Mouse (Mus musculus) stomach, postnatal 0 days (tissue): Measurements from ENCODE around the gene Syf2. TPM values are rescaled to one million over a fixed set of nuclear protein-coding genes. Genes with fewer than 3 reads are reported as not detected.
A peak's percentile ranks its signal among the peaks of the same experiment; 100 is the strongest.

ENCODE experiments used
- ATAC-seq: fragments of 200-750 bp; cut with Nextera tagmentation; 2 replicates; pipeline ENCODE4 v1.8.0; 2017; ENCODE audit not compliant: low FRiP score, low TSS enrichment
- DNase-seq: peaks from one replicate; pipeline ENCODE4 v3.0.0-alpha.2; 2016; ENCODE audit warnings: low spot score
- H3K27ac ChIP-seq: fragments of 300-500 bp; sonication (generic); replicated peaks from 2 replicates; pipeline ENCODE4 v1.5.1; 2014; ENCODE audit warnings: mild to moderate bottlenecking, control low read depth
- H3K27me3 ChIP-seq: fragments of 300-500 bp; sonication (generic); 2 replicates; pipeline ENCODE4 v1.6.1; 2014; ENCODE audit warnings: low read length; ENCODE audit not compliant: control insufficient read depth, insufficient read depth
- H3K36me3 ChIP-seq: fragments of 300-500 bp; sonication (generic); 2 replicates; pipeline ENCODE4 v1.6.1; 2014; ENCODE audit warnings: low read length, mixed read lengths; ENCODE audit not compliant: control insufficient read depth, insufficient read depth
- H3K4me1 ChIP-seq: fragments of 300-500 bp; sonication (generic); replicated peaks from 2 replicates; pipeline ENCODE4 v1.6.1; 2014; ENCODE audit warnings: antibody characterized with exemption; ENCODE audit not compliant: control insufficient read depth, insufficient read depth
- H3K4me2 ChIP-seq: fragments of 300-500 bp; sonication (generic); replicated peaks from 2 replicates; pipeline ENCODE4 v1.6.1; 2014; ENCODE audit warnings: low read depth, mild to moderate bottlenecking, control low read depth, moderate library complexity
- H3K4me3 ChIP-seq: fragments of 300-500 bp; sonication (generic); 2 replicates; pipeline ENCODE4 v1.5.1; 2014; ENCODE audit warnings: low read depth, low read length, control low read depth
- H3K9ac ChIP-seq: fragments of 300-500 bp; sonication (generic); 2 replicates; pipeline ENCODE4 v1.6.1; 2014; ENCODE audit warnings: mild to moderate bottlenecking, low read length, control low read depth, mixed read lengths
- H3K9me3 ChIP-seq: fragments of 300-500 bp; sonication (generic); 2 replicates; pipeline ENCODE4 v1.6.1; 2016; ENCODE audit warnings: low read length; ENCODE audit not compliant: control insufficient read depth
- CTCF ChIP-seq: IDR thresholded peaks from 2 replicates; pipeline ENCODE4 v1.5.1; 2016; ENCODE audit warnings: antibody characterized with exemption, low read depth, mild to moderate bottlenecking, moderate library complexity
- EP300 ChIP-seq: optimal IDR thresholded peaks from 2 replicates; pipeline ENCODE3; 2016; ENCODE audit warnings: antibody characterized with exemption
- WGBS: fragments of 180-500 bp; shearing (Covaris S2); extraction: QIAGEN DNeasy Blood & Tissue Kit; methylation state at CpG from one replicate; pipeline ENCODE4 v1.1.7; 2014; 5-methylcytosine and 5-hydroxymethylcytosine counted together
- polyA plus RNA-seq: library from polyadenylated mRNA; unstranded; fragments of >200 nt; fragmentation: Nextera tagmentation; extraction: Ambion mirVana; gene quantifications from 2 replicates; pipeline ENCODE4 v1.2.1, GENCODE M21; 2015

Syf2 gene
- polyA plus RNA-seq, 1 experiment from 2014 or later = 74.1 TPM

GRCm38 (mm10) chr4:134955196-134955595, 24.5 kb downstream of the Syf2 start:
- no peaks in the 10 kb centered on the region for H3K27me3 ChIP-seq
- H3K4me2 ChIP-seq = no peak overlapping the region
- 93% methylated on average over 2 of the region's 2 CpGs for whole genome bisulfite sequencing
- H3K9ac ChIP-seq = no peak overlapping the region
- no peak for ATAC-seq
- no peak overlapping the region for H3K27ac ChIP-seq
- TF ChIP-seq CTCF (no peak), EP300 (no peak)
- no peaks in the 10 kb centered on the region for H3K9me3 ChIP-seq
- H3K4me1 ChIP-seq = no peaks in the 10 kb centered on the region; the same call in 1 of the 2 replicates
- DNase-seq = no peak
- H3K36me3 ChIP-seq = no peaks in the 10 kb centered on the region
- H3K4me3 ChIP-seq = no peak overlapping the region

- ATAC-seq (0 out of 2 replicates have a peak, but pooled peaks have one; percentile 22), DNase-seq (no peak)
- no peak overlapping the region for H3K4me3 ChIP-seq
- no peak for TF ChIP-seq EP300
- no peak for TF ChIP-seq CTCF
- H3K9me3 ChIP-seq = no peaks in the 10 kb centered on the region
- H3K36me3 ChIP-seq = no peaks in the 10 kb centered on the region
- no peaks in the 10 kb centered on the region for H3K4me1 ChIP-seq
- WGBS = 63% methylated on average over 3 of the region's 3 CpGs
- no peaks in the 10 kb centered on the region for H3K27me3 ChIP-seq
- no peak overlapping the region for H3K27ac ChIP-seq
- no peak overlapping the region for H3K4me2 ChIP-seq
- H3K9ac ChIP-seq = no peak overlapping the region
Observed at GRCm38 (mm10) chr4:134955845-134956244, 25.1 kb downstream of the Syf2 start.

GRCm38 (mm10) chr4:134956328-134956727, 25.6 kb downstream of the Syf2 start:
- ATAC-seq = 0 out of 2 replicates have a peak, but pooled peaks have one; percentile 33
- Histone ChIP-seq H3K9me3 (no peaks in the 10 kb centered on the region), H3K4me1 (no peaks in the 10 kb centered on the region), H3K4me2 (no peak overlapping the region), H3K27ac (no peak overlapping the region), H3K36me3 (no peaks in the 10 kb centered on the region), H3K27me3 (no peaks in the 10 kb centered on the region), H3K4me3 (no peak overlapping the region), H3K9ac (no peak overlapping the region)
- 15% methylated on average over 3 of the region's 3 CpGs for WGBS
- peak; percentile 75 for DNase-seq
- TF ChIP-seq CTCF (peak; percentile 80), EP300 (no peak)

GRCm38 (mm10) chr4:134963021-134963776, 32.5 kb downstream of the Syf2 start:
- H3K4me2 ChIP-seq = peak overlapping the region; percentile 25; the same call in 1 of the 2 replicates
- H3K27me3 ChIP-seq = no peaks in the 10 kb centered on the region
- WGBS = 29% methylated on average over 19 of the region's 19 CpGs
- no peak overlapping the region for H3K4me3 ChIP-seq
- peak; percentile 77 for TF ChIP-seq CTCF
- TF ChIP-seq EP300 = no peak
- no peak overlapping the region for H3K9ac ChIP-seq
- H3K9me3 ChIP-seq = no peaks in the 10 kb centered on the region
- no peaks in the 10 kb centered on the region for H3K4me1 ChIP-seq
- ATAC-seq (peak; percentile 43; the same call in 1 of the 2 replicates), DNase-seq (peak; percentile 66)
- H3K27ac ChIP-seq = no peak overlapping the region
- H3K36me3 ChIP-seq = no peaks in the 10 kb centered on the region

- peak; percentile 50; the same call in 1 of the 2 replicates for ATAC-seq
Observed at GRCm38 (mm10) chr4:134967887-134968604, 37.3 kb downstream of the Syf2 start.

More at GRCm38 (mm10) chr4:134967887-134968604, 37.3 kb downstream of the Syf2 start:
- H3K36me3 ChIP-seq = no peaks in the 10 kb centered on the region
- TF ChIP-seq EP300 (no peak), CTCF (no peak)
- 66% methylated on average over 20 of the region's 20 CpGs for WGBS
- no peak overlapping the region for H3K4me2 ChIP-seq
- H3K9ac ChIP-seq = no peak overlapping the region
- peak; percentile 33 for DNase-seq
- no peak overlapping the region for H3K4me3 ChIP-seq
- H3K27me3 ChIP-seq = no peaks in the 10 kb centered on the region
- no peak overlapping the region for H3K27ac ChIP-seq
- H3K9me3 ChIP-seq = no peaks in the 10 kb centered on the region
- no peaks in the 10 kb centered on the region for H3K4me1 ChIP-seq
